Mouse (Mus musculus): ENCODE measurements around the gene Gm20696. TPM values are rescaled to one million over a fixed set of nuclear protein-coding genes. Genes with fewer than 3 reads are reported as not detected.

Gene Gm20696
- total RNA-seq, 2 experiments from 2014 or later = 1.2 to 1.3 TPM

DNA sequence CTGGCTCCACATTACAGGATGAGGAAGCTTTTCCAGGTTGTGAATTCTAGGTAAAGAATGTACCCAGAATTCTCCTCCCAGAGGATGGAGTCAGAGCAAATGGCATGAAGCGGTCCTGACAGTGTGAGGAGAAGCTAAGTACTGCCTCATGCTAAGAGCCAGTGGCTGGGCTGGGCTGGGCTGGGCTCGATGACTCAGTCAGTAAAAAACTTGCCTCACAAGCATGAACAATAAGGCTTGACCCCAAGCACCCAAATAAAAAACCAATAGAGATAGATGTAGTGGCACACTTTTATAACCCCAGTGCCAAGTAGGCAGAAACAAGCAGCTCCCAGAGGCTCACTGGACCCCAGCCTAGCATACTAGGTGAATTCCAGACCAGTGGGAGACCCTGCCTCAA lies 448.8 kb downstream of the Gm20696 start:
- H3K27ac ChIP-seq = no peak overlapping the region; the same call in 1 of the 2 replicates

DNA sequence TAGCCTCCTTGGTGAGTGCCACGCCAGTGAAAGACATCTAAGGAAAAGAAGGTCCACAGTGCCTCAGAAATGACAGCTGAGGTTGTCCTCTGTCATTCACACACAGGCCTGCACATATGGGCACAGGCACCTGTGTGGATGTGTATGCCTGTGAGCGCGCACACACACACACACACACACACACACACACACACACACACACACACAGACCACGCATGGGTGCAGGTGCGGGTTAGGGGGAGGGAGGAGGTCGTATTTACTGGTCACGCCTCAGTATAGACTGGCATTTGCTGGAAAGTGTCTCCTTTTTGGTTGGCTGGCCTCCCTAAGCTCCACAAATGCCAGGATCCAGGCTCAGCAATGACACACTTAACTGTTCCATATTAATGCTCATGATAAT lies 449.4 kb downstream of the Gm20696 start:
- intact Hi-C loops (cut with DNase I) = no loop called here
- Histone ChIP-seq H3K4me3 (no peak overlapping the region), H3K27ac (no peak overlapping the region)
- DNase-seq = no peak
- no peak for TF ChIP-seq CTCF (IDR thresholded peaks at IDR 0.05)

More for the DNA sequence above, 448.8 kb downstream of the Gm20696 start:
- TF ChIP-seq CTCF (IDR thresholded peaks at IDR 0.05) = no peak
- H3K4me3 ChIP-seq = no peak overlapping the region
- intact Hi-C loops (cut with DNase I) = no loop called here
- no peak for DNase-seq

DNA sequence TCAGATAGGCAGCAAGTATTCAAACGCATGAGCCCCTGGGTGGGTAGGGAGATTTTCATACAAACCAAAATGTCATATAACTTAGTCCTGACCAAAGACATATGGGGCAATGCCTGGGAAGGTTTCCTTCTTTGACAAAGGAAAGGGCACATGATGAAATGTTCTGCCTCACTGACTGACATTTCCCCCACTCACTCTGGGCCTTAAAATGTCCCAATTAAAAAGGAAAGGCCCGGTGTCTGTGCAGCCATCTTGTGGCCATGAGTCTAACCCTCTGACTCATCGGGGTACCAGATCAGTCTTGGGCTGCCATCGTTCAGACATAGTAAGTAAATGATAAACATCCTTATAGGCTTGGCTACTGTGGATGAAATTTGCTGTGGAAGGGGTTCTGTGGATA lies 454.1 kb downstream of the Gm20696 start:
- TF ChIP-seq CTCF (IDR thresholded peaks at IDR 0.05) = no peak
- Histone ChIP-seq H3K27ac (no peak overlapping the region), H3K4me3 (no peak overlapping the region)
- no peak for DNase-seq
- intact Hi-C loops (cut with DNase I) = no loop called here

- no peak for TF ChIP-seq CTCF (IDR thresholded peaks at IDR 0.05)
- intact Hi-C loops (cut with DNase I) = no loop called here
Observed at GRCm38 (mm10) chr6:99211663-99212333, 454.8 kb downstream of the Gm20696 start.

DNA sequence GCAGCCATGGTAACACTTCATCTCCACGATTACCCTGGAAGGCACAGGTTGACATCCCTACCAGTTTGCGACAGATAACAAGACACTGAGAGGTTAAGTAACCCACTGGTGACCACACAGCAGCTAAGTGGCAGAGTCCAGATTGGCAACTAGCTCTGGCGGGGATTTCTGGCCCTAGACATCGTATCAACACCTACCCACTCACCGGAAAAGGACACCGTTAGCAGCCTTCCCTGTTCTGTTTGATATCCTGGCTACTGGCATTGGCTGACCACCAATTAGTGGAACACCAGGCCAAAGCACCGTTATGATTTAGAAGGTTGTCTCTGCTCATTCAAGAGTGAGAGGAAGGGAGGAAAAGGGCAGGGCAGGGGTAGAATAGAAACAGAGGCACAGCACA lies 456.4 kb downstream of the Gm20696 start:
- no peak for DNase-seq
- intact Hi-C loops (cut with DNase I) = no loop called here
- no peak overlapping the region for H3K27ac ChIP-seq
- TF ChIP-seq CTCF (IDR thresholded peaks at IDR 0.05) = no peak
- no peak overlapping the region for H3K4me3 ChIP-seq

More at GRCm38 (mm10) chr6:99211663-99212333, 454.8 kb downstream of the Gm20696 start:
- DNase-seq = no peak
- H3K4me3 ChIP-seq = no peak overlapping the region
- no peak overlapping the region for H3K27ac ChIP-seq

Small RNAs within 50 kb of the gene (microRNA-seq; reads per million reads assigned to microRNA genes)
- gene Gm22328 = not detected

Other genes with a start within 250 kb of the Gm20696 start
- 10 to 100 TPM; 17.4 to 20.9 TPM for gene Foxp1, start 144.1 kb downstream of the Gm20696 start, total RNA-seq (2021)
- 10 to 100 TPM; 23.5 to 29.4 TPM for gene Eif4e3, start within 50 bp of the Gm20696 start, total RNA-seq (2021)
- 1 to 10 TPM in 1 of 2 experiments, under 1 TPM in 1; 0.20 to 1.1 TPM for gene Gpr27, start 25.9 kb upstream of the Gm20696 start, total RNA-seq (2021)
- gene Prok2, start 59.6 kb upstream of the Gm20696 start, total RNA-seq (2021) = not detected